Mouse (Mus musculus) neural tube, embryonic 15.5 days (tissue): ENCODE data around the gene H2-M5. TPM values are rescaled to one million over a fixed set of nuclear protein-coding genes. Genes with fewer than 3 reads are reported as not detected.
A peak's percentile ranks its signal among the peaks of the same experiment; 100 is the strongest.

ENCODE experiments used
- ATAC-seq: fragments of 200-750 bp; cut with Nextera tagmentation; 2 replicates; pipeline ENCODE4 v1.8.0; 2017; ENCODE audit warnings: mild to moderate bottlenecking, moderate TSS enrichment, moderate library complexity; ENCODE audit not compliant: low FRiP score
- H3K27ac ChIP-seq: fragments of 300-500 bp; sonication (generic); replicated peaks from 2 replicates; pipeline ENCODE4 v1.5.1; 2015; ENCODE audit warnings: mild to moderate bottlenecking, inconsistent platforms
- H3K27me3 ChIP-seq: fragments of 300-500 bp; sonication (generic); replicated peaks from 2 replicates; pipeline ENCODE4 v1.6.1; 2015; ENCODE audit warnings: inconsistent platforms
- H3K36me3 ChIP-seq: fragments of 300-500 bp; sonication (generic); 2 replicates; pipeline ENCODE4 v1.6.1; 2015; ENCODE audit warnings: inconsistent platforms
- H3K4me1 ChIP-seq: fragments of 300-500 bp; sonication (generic); 2 replicates; pipeline ENCODE4 v1.6.1; 2015; ENCODE audit warnings: inconsistent platforms
- H3K4me2 ChIP-seq: fragments of 300-500 bp; sonication (generic); 2 replicates; pipeline ENCODE4 v1.6.1; 2015; ENCODE audit warnings: inconsistent platforms, mild to moderate bottlenecking, moderate library complexity
- H3K4me3 ChIP-seq: fragments of 300-500 bp; sonication (generic); replicated peaks from 2 replicates; pipeline ENCODE4 v1.5.1; 2015; ENCODE audit warnings: mild to moderate bottlenecking, inconsistent platforms
- H3K9ac ChIP-seq: fragments of 300-500 bp; sonication (generic); replicated peaks from 2 replicates; pipeline ENCODE4 v1.6.1; 2015; ENCODE audit warnings: mild to moderate bottlenecking, inconsistent platforms
- H3K9me3 ChIP-seq: fragments of 300-500 bp; sonication (generic); replicated peaks from 2 replicates; pipeline ENCODE4 v1.6.1; 2016; ENCODE audit warnings: inconsistent platforms
- WGBS: fragments of 180-500 bp; shearing (Covaris S2); methylation state at CpG from one replicate; pipeline ENCODE4 v1.1.7; 2015; ENCODE audit warnings: mixed read lengths; 5-methylcytosine and 5-hydroxymethylcytosine counted together
- polyA plus RNA-seq: library from polyadenylated mRNA; unstranded; fragments of >200 nt; fragmentation: Nextera tagmentation; extraction: Ambion mirVana; gene quantifications from 2 replicates; pipeline ENCODE4 v1.2.1, GENCODE M21; 2015

Gene H2-M5
- polyA plus RNA-seq, 1 experiment from 2014 or later: 2.5 TPM

- Histone ChIP-seq H3K9me3 (no peaks in the 10 kb centered on the region), H3K27ac (no peak within 1 kb of the TSS), H3K27me3 (peaks cover 34% of the 10 kb centered on the region), H3K9ac (peak within 1 kb of the TSS; percentile 28), H3K36me3 (no peaks in the 10 kb centered on the region), H3K4me3 (peak within 1 kb of the TSS; percentile 43), H3K4me2 (peak within 1 kb of the TSS; percentile 80), H3K4me1 (peaks cover 37% of the 10 kb centered on the region)
- WGBS: 2% methylated on average over 56 of the region's 59 CpGs
- 0 out of 2 replicates have a peak, but pooled peaks have one; percentile 9 for ATAC-seq
These were observed 46.4 kb downstream of the H2-M5 start, which contains the start of gene Rnf39 for GRCm38 (mm10) chr17:36942791-36943471. Gene Rnf39, plus strand, starts transcription at chr17:36942918.

- H3K9ac ChIP-seq: no peak overlapping the region
- no peak overlapping the region for H3K27ac ChIP-seq
- peak overlapping the region; percentile 43 for H3K4me3 ChIP-seq
- peaks cover 32% of the 10 kb centered on the region for H3K4me1 ChIP-seq
- WGBS: 63% methylated on average over 10 of the region's 10 CpGs
- no peaks in the 10 kb centered on the region for H3K9me3 ChIP-seq
- no peak for ATAC-seq
- no peaks in the 10 kb centered on the region for H3K36me3 ChIP-seq
- H3K4me2 ChIP-seq: peak overlapping the region; percentile 80
- H3K27me3 ChIP-seq: peaks cover 34% of the 10 kb centered on the region
These were observed 46.9 kb downstream of the H2-M5 start for GRCm38 (mm10) chr17:36942391-36942790.

GRCm38 (mm10) chr17:36938056-36938455 is 51.3 kb downstream of the H2-M5 start:
- Histone ChIP-seq H3K4me1 (peaks cover 7% of the 10 kb centered on the region), H3K4me3 (no peak overlapping the region), H3K27ac (no peak overlapping the region), H3K27me3 (peaks cover 12% of the 10 kb centered on the region), H3K9me3 (no peaks in the 10 kb centered on the region), H3K4me2 (no peak overlapping the region), H3K9ac (no peak overlapping the region), H3K36me3 (no peaks in the 10 kb centered on the region)
- ATAC-seq: no peak
- 85% methylated on average over 2 of the region's 2 CpGs for WGBS

Other genes with a start within 250 kb of the H2-M5 start
- gene H2-M10.5, start 216.6 kb downstream of the H2-M5 start, polyA plus RNA-seq: not detected in 2 replicates
- not detected in 2 replicates for gene H2-M10.6, start 177.4 kb downstream of the H2-M5 start, polyA plus RNA-seq
- gene Trim26, start 152.4 kb downstream of the H2-M5 start, polyA plus RNA-seq: 51.2 and 52.0 TPM in 2 replicates
- gene Trim15, start 122.3 kb downstream of the H2-M5 start, polyA plus RNA-seq: 0.73 and 0.82 TPM in 2 replicates
- 1.4 and 1.9 TPM in 2 replicates for gene Trim10, start 120.0 kb downstream of the H2-M5 start, polyA plus RNA-seq
- gene Trim40, start 99.4 kb downstream of the H2-M5 start, polyA plus RNA-seq: not detected in 2 replicates
- 2.2 TPM in 1 of 2 replicates, not detected in the other for gene Trim31, start 91.4 kb downstream of the H2-M5 start, polyA plus RNA-seq
- gene Rnf39, start 46.6 kb downstream of the H2-M5 start, polyA plus RNA-seq: 1.9 and 2.0 TPM in 2 replicates
- 155 and 168 TPM in 2 replicates for gene Ppp1r11, start 37.8 kb downstream of the H2-M5 start, polyA plus RNA-seq
- 59.2 and 62.9 TPM in 2 replicates for gene Znrd1, start 31.0 kb downstream of the H2-M5 start, polyA plus RNA-seq
- 5.5 and 5.8 TPM in 2 replicates for gene Znrd1as, start 30.9 kb downstream of the H2-M5 start, polyA plus RNA-seq
- 0.27 TPM in 1 of 2 replicates, not detected in the other for gene 2410137M14Rik, start 8.3 kb downstream of the H2-M5 start, polyA plus RNA-seq
- gene Zfp57, start 11.6 kb upstream of the H2-M5 start, polyA plus RNA-seq: 200 and 252 TPM in 2 replicates
- gene Mog, start 33.9 kb upstream of the H2-M5 start, polyA plus RNA-seq: 1.5 and 2.0 TPM in 2 replicates
- gene Gabbr1, start 56.4 kb upstream of the H2-M5 start, polyA plus RNA-seq: 77.9 and 90.1 TPM in 2 replicates
- 0.06 TPM in 1 of 2 replicates, not detected in the other for gene Olfr90, start 99.0 kb upstream of the H2-M5 start, polyA plus RNA-seq
- gene Olfr91, start 108.7 kb upstream of the H2-M5 start, polyA plus RNA-seq: not detected in 2 replicates
- not detected in 2 replicates for gene Olfr92, start 130.6 kb upstream of the H2-M5 start, polyA plus RNA-seq
- not detected in 2 replicates for gene Olfr93, start 172.0 kb upstream of the H2-M5 start, polyA plus RNA-seq
- 3.8 TPM in 1 of 2 replicates, not detected in the other for gene Ubd, start 204.4 kb upstream of the H2-M5 start, polyA plus RNA-seq
- 0.14 and 0.19 TPM in 2 replicates for gene Olfr94, start 211.5 kb upstream of the H2-M5 start, polyA plus RNA-seq
- gene Olfr95, start 223.6 kb upstream of the H2-M5 start, polyA plus RNA-seq: 0.04 TPM in 1 of 2 replicates, not detected in the other
- not detected in 2 replicates for gene Olfr96, start 230.6 kb upstream of the H2-M5 start, polyA plus RNA-seq
- gene Olfr97, start 247.8 kb upstream of the H2-M5 start, polyA plus RNA-seq: not detected in 2 replicates